Comparison of ENCODE assay signal across 8 mouse cellular contexts in genomic region chr19:3850847-3851469, GRCm38 (mm10). TPM values are rescaled to one million over a fixed set of nuclear protein-coding genes. Genes with fewer than 3 reads are reported as not detected.
DNase-seq lines count a peak whose midpoint lies in the region; ATAC-seq and TF ChIP-seq lines count a peak whose summit lies in the region.

No protein-coding gene starts in this region.

- H3K4me3 ChIP-seq in heart, embryonic 10.5 days: peak overlapping the region; percentile 91
- H3K4me3 ChIP-seq in E14TG2a.4 (replicated peaks; ENCODE audit: low read length): peak overlapping the region; percentile 98
- H3K4me3 ChIP-seq in forebrain, embryonic 16.5 days (replicated peaks; ENCODE audit: low read length): peak overlapping the region; percentile 89
- peak overlapping the region; percentile 96 for H3K4me3 ChIP-seq in testis, adult 2 months (ENCODE audit: control insufficient read depth, low read depth, low read length)

- H3K27ac ChIP-seq in heart, embryonic 10.5 days: peak overlapping the region; percentile 98
- H3K27ac ChIP-seq in forebrain, embryonic 16.5 days (ENCODE audit: low read length): peak overlapping the region; percentile 41; the same call in 1 of the 2 replicates
- H3K27ac ChIP-seq in testis, adult 2 months (ENCODE audit: control insufficient read depth, insufficient read depth, low read depth, low read length): peak overlapping the region; percentile 85

- no peaks in the 10 kb centered on the region for H3K27me3 ChIP-seq in heart, embryonic 10.5 days (ENCODE audit: insufficient read depth, poor library complexity, severe bottlenecking)
- H3K27me3 ChIP-seq in E14TG2a.4 (ENCODE audit: insufficient read depth, low read length): no peaks in the 10 kb centered on the region
- no peaks in the 10 kb centered on the region for H3K27me3 ChIP-seq in forebrain, embryonic 16.5 days (replicated peaks; ENCODE audit: control insufficient read depth, insufficient read depth, low read length)
- no peaks in the 10 kb centered on the region for H3K27me3 ChIP-seq in testis, adult 2 months (ENCODE audit: control insufficient read depth, insufficient read depth, low read length)

- no peaks in the 10 kb centered on the region for H3K9me3 ChIP-seq in heart, embryonic 10.5 days
- H3K9me3 ChIP-seq in E14TG2a.4 (ENCODE audit: low read length): no peaks in the 10 kb centered on the region
- H3K9me3 ChIP-seq in forebrain, embryonic 16.5 days (ENCODE audit: control insufficient read depth, low read length): no peaks in the 10 kb centered on the region

- 3% methylated on average over 19 of the region's 19 CpGs for WGBS in heart, embryonic 10.5 days
- WGBS in forebrain, embryonic 16.5 days: 8% methylated on average over 19 of the region's 19 CpGs

- H3K4me1 ChIP-seq in heart, embryonic 10.5 days: peaks cover 28% of the 10 kb centered on the region
- H3K4me1 ChIP-seq in E14TG2a.4 (replicated peaks; ENCODE audit: low read depth, low read length): peaks cover 82% of the 10 kb centered on the region
- peaks cover 28% of the 10 kb centered on the region for H3K4me1 ChIP-seq in forebrain, embryonic 16.5 days (replicated peaks; ENCODE audit: control insufficient read depth, insufficient read depth, low read length)
- peaks cover 12% of the 10 kb centered on the region for H3K4me1 ChIP-seq in testis, adult 2 months (ENCODE audit: control insufficient read depth, insufficient read depth, low read length)

- peak overlapping the region; percentile 51 for H3K9ac ChIP-seq in forebrain, embryonic 16.5 days (replicated peaks; ENCODE audit: low read depth, low read length)

- H3K4me2 ChIP-seq in forebrain, embryonic 16.5 days (ENCODE audit: low read length): peak overlapping the region; percentile 55

- no peaks in the 10 kb centered on the region for H3K36me3 ChIP-seq in heart, embryonic 10.5 days
- peaks cover 20% of the 10 kb centered on the region for H3K36me3 ChIP-seq in E14TG2a.4 (ENCODE audit: insufficient read depth, low read length)
- H3K36me3 ChIP-seq in forebrain, embryonic 16.5 days (ENCODE audit: control insufficient read depth, insufficient read depth): no peaks in the 10 kb centered on the region
- H3K36me3 ChIP-seq in testis, adult 2 months (ENCODE audit: control insufficient read depth, insufficient read depth, low read length): no peaks in the 10 kb centered on the region; the same call in 1 of the 2 replicates

- peak; percentile 79 for DNase-seq in heart, embryonic 10.5 days (ENCODE audit: low spot score)
- no peak for DNase-seq in heart, postnatal 4 days
- DNase-seq in c-Kit-positive CD71-positive TER-119-negative erythroid progenitor cells, embryonic 14.5 days (ENCODE audit: low read depth): peak; percentile 34
- peak; percentile 83 for DNase-seq in kidney, postnatal 10 days
- peak; percentile 42 to 50 for DNase-seq in lung, postnatal 4 days

- no peak for ATAC-seq in forebrain, embryonic 16.5 days

- no peak for TF ChIP-seq CTCF in E14TG2a.4 (conservative IDR thresholded peaks at IDR 0.05; ENCODE audit: low read length)
- no peak for TF ChIP-seq CTCF in testis, adult 2 months (IDR thresholded peaks at IDR 0.05; ENCODE audit: control insufficient read depth, insufficient read depth, insufficient replicate concordance, low read depth, low read length)

- TF ChIP-seq POLR2A in testis, adult 2 months (IDR thresholded peaks at IDR 0.05; ENCODE audit: control insufficient read depth, low read depth, low read length): no peak

RNA-seq across cellular contexts. Expression of gene Chka, which starts 0.6 kb away (rescaled TPM):
- 29.8 and 40.3 TPM in 2 replicates for polyA plus RNA-seq in heart, embryonic 10.5 days (2016; fragmentation: Nextera tagmentation; extraction: Ambion mirVana)
- 10 to 100 TPM; 16.8 to 16.9 TPM for total RNA-seq in heart, postnatal 4 days (2021)
- 57.5 and 66.7 TPM in 2 replicates for polyA plus RNA-seq in forebrain, embryonic 16.5 days (2015; fragmentation: Nextera tagmentation; extraction: Ambion mirVana)
- polyA plus RNA-seq in testis, adult 2 months (2012; rRNA removed): 85.7 and 90.2 TPM in 2 replicates

RNA-seq across cellular contexts. Expression of gene Tcirg1, which starts 56.0 kb away (rescaled TPM):
- polyA plus RNA-seq in heart, embryonic 10.5 days (2016; fragmentation: Nextera tagmentation; extraction: Ambion mirVana): 22.5 and 32.2 TPM in 2 replicates
- total RNA-seq in heart, postnatal 4 days (2021): 10 to 100 TPM; 19.2 to 22.9 TPM
- 9.0 and 11.2 TPM in 2 replicates for polyA plus RNA-seq in forebrain, embryonic 16.5 days (2015; fragmentation: Nextera tagmentation; extraction: Ambion mirVana)
- 11.2 and 11.4 TPM in 2 replicates for polyA plus RNA-seq in testis, adult 2 months (2012; rRNA removed)

Comparison
In these comparisons a context has a peak if more than half of its experiments do, and no peak if none do; other contexts are left out.
1. H3K27ac ChIP-seq: peak in every context shown above with its lines; median percentile 98 in heart, embryonic 10.5 days; 85 in testis, adult 2 months; 41 in forebrain, embryonic 16.5 days.